Mouse (Mus musculus): Measurements from ENCODE around the gene Tbx21.
A peak's percentile ranks its signal among the peaks of the same experiment; 100 is the strongest.

The Tbx21 gene

DNA sequence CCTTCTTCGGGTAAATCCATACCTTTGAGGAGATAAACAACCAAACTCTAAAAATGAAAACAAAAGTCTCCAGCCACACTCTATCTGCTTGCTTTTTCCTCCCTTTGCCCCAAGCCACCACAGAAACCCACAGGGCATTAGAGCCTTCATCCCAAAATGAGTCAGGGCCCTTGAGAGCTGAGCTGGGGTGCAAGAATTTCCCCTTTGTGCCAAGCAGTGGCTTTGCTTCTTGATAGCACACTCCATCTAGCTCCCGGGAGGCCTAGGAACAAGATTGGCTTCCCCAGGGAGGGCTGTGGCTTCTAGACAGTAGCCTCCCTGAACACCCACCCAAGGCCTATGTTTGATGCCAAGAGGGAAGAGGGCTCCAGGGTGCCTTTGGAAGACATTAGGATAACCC, 16.6 kb upstream of the Tbx21 start:
- no peak for DNase-seq

GRCm38 (mm10) chr11:97130318-97130717, 15.2 kb upstream of the Tbx21 start:
- DNase-seq: no peak

DNA sequence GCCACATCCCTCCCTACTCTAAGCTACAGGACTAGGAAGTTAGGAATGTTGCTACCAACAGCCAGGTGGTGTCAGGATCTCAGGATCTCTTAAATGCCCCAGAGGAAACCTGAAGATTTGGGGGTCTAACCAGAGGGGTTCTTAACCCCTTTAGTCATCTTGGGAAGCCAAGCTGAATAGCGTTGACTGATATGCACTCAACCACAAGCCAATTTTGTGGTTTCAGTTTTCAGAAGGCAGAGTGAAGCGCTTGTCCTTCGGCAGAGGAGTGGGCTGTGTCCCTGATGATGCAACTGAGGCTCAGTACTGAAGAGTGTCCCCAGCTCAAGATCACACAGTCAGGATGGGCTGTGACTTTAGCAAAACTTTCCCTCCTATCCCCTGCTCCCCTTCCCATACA, 13.8 kb upstream of the Tbx21 start:
- DNase-seq: no peak

DNA sequence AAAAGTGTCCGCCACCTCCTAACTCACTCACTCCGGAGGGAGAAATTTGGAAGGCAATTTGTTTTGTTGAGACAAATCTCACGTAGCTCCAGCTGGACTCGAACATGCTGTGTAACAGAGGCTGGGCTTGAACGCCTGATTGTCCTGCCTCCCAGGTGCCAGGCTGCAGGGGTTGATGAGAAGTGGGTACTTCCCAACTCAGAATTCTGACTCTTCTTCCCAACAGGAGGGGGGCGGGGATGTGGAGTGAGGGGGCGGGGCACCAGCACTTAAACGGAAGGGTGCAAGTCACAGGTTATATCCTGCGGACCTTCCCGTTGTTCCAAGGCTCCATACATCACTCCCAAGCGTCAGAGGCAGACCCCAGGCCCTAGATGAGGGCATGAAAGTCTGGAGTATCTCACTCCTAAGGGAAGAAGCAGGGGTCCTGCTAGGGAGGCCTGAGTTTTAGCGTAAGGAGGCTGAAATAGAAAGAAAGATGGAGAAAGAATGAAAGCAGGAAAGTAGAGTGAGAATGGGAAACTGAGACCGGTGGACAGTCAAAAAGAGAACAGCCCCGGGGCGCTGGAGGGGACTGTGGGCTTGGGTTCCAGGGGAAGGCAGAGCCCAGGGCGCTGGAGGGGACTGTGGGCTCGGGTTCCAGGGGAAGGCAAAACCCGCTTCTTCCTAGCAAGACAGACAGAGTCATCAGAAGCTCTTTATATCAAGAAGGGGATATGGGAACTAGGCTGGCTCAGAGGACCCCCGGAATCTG, 12.5 kb upstream of the Tbx21 start:
- DNase-seq: no peak

- peak; percentile 81 to 82 for DNase-seq
Observed at GRCm38 (mm10) chr11:97126645-97127468, 11.7 kb upstream of the Tbx21 start.

- no peak for DNase-seq
Observed at GRCm38 (mm10) chr11:97124266-97125036, 9.3 kb upstream of the Tbx21 start.

DNA sequence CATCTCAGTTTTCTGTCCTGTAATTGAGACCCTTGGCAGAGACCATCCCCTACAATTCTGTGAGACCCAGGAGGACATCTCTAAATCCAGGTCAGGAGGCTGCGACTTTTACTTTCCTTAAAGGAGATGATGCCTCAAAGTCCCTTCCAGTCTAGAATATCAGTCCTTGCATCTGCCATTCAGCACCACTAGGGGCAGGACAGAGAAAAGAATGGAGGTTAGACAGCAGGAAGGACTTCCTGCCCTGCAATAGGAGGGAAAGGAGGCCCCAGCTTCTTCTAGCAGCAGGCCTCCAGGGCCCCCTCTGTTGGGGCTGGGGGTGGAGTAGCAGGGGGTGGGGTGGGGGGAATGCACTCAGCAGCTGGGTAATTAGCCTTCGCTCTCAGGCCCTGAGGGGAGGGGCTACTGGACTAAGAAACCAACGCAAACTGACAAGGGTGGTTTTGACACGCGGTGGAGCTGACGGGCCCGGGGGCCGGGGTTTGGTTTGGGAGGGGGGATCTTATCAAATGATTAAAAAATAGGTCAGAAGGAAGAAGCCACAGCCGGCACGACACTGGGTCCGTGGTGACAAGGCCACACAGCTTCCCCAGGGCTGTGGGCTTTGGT, 8.3 kb upstream of the Tbx21 start:
- DNase-seq: no peak

DNA sequence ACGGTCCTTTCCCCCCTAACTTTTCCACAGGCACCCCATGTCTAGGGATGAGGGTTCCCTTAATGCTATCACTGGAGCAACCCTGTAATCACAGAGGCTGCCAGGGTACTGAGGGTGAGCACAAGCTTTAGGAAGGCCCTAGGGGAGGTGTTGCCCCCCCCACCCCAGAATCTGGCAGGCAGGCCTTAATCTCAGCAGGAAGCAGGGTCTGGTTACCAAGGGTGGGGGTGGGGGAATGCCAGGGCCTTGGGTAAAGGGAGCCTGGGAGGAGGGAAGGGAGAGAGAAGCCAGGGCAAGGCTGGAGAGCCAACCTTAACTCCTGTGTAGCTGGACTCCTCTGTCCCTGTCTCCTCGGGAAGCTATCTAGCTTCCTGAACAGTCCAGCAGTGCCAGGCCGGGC, 5.5 kb upstream of the Tbx21 start:
- DNase-seq: no peak

DNA sequence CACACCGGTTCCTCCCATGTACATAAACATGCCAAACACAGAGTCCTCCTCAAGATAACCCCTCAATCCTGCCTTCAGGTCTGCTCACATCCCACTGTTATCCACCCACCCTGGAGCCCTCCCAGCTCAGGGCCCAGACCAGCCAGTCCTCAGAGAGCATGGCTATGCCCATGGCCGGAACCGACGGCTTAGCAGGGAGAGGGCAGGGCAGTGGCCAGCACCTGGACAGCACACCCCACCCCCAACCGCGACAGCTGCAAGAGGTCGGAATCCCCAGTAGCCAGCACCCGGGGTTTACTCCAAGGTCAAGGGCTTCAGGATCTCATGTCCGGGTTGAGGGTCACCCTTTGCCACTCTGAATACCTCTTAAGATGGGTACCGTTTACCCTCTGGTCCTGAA, 5.1 kb upstream of the Tbx21 start:
- no peak for DNase-seq

- no peak for DNase-seq
Observed at GRCm38 (mm10) chr11:97115797-97116196, 666 bp upstream of the Tbx21 start.

- DNase-seq: no peak
Observed at GRCm38 (mm10) chr11:97112519-97113125, 2.5 kb downstream of the Tbx21 start.

- no peak for DNase-seq
Observed at GRCm38 (mm10) chr11:97108976-97109375, 6.2 kb downstream of the Tbx21 start.

DNA sequence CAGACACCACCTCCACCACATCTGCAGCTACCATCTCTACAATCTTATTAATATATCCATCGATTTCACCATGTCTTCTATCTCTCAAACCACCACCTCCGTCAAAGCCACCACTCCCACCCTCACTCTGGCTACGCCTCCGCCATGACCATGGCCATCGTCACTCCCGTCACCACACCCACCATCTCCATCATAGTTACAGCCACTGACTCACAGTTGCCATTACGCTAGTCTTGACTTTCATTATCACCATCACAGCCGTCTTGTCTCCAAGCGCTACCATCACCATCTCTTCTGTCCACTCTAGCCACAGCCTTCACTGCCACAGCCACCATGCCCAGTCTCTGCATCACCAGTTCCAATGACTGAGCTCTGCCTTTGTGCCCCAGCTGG, 11.0 kb downstream of the Tbx21 start:
- no peak for DNase-seq

GRCm38 (mm10) chr11:97103163-97104090, 11.7 kb downstream of the Tbx21 start:
- no peak for DNase-seq

GRCm38 (mm10) chr11:97101722-97102121, 13.4 kb downstream of the Tbx21 start:
- peak; percentile 59 to 78 for DNase-seq

DNA sequence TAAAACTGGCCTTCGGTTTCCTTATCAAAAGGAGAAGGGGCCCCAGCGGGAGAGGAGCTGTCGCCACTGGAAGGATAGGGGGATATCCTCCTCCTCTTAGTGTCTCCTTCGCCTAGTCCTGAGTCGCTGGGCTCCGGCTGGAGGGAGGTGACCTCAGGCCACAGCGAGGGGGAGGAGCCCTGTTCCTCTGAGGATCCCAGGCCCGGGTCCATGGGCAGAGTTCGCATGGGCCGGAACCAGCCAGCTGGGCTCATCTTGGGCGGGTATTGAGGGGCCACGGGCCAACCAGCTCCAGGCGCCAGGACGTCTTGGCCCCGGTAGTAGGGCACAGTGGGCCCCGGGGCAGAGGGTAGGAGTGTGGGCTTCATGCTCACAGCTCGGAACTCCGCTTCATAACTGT, 16.3 kb downstream of the Tbx21 start:
- DNase-seq: peak in 1 of 2 experiments; percentile 11

DNA sequence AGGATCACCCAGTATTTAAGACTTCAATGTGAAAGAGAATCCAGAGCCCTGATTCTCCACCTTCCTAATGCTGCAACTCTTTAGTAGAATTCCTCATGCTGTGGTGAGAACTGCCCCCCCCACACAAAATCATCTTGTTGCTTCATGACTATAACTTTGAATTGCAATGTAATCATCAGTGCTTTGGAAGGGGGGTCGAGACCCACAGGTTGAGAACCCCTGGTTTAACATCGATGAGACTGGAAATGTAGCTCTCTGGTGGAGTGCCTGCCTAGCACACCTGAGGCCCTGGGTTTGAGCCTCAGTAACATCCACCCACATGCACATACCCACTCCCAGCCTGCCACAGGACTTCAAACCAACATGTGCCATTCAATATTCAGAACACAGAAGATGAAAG, 20.5 kb downstream of the Tbx21 start:
- DNase-seq: no peak

DNA sequence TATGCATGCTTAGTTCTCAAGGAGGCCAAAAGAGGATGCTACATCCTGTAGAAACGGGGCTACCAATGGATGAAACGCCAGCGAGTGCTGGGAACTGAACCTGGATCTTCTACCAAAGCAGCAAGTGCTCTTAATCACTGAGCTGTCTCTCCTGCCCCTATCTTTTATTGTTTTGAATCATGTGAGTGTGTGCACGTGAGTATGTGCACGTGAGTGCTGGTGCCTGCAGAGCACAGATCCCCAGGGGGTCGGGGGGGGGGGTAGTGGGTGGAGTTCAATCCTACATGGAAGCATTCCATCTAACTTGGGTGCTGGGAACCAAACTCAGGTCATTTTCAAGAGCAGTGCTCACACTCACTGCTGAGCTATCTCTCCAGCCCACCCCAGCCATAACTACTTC, 28.8 kb downstream of the Tbx21 start:
- no peak for DNase-seq

GRCm38 (mm10) chr11:97084821-97085505, 30.2 kb downstream of the Tbx21 start:
- no peak for DNase-seq

DNA sequence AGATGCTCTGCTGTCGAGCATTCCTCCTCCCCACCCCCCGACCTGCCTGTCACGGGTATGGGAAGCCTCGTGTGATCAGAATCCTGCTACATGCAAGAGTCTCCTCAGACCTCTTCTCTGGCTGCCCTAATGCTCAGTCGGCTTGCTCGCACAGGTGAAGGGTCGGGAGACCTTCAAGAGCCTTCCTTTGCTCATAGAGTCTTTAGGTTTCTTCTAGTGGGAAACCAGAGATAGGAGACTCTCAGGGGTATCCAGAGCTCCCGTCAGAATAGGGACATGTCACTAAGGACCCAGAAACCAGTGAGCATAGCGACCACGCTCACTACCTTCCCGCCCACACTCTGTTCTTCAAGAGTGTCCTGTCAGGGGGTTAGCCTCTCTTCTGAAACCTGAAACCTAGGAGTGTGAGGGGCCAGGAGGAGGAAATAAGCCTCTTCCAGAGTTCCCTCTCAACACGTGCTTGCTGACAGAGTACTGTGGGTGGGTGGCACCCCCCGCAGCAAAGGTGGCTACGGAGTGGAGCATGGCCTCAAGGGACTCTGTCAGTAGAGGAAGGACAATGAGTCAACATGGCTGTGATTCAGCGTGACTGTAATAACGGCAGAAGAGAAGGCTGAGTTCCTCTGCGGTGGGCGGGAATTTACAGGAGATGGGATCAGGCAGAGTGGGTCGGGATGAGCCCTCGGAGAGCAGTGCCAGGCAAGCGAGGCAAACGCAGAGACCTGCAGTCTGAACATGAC, 31.6 kb downstream of the Tbx21 start:
- DNase-seq: no peak
